Mouse (Mus musculus) right cerebral cortex, postnatal 25 days (tissue): ENCODE results near the gene Ankrd27.
"Not testable (repeated sequence)": the region's sequence is repeated elsewhere in the genome, so short reads cannot be mapped to it uniquely, and the experiment has no call there.

Source experiments
- DNase-seq: peaks from one replicate; pipeline ENCODE4 v3.0.0; 2022

Ankrd27 gene

GRCm38 (mm10) chr7:35586055-35586905 lies at the start of gene Ankrd27:
Gene Ankrd27 (plus strand): TSS chr7:35586244.
- peak; percentile 94 for DNase-seq

- no peak for DNase-seq
Observed at GRCm38 (mm10) chr7:35537562-35537961, 48.5 kb upstream of the Ankrd27 start, which contains the start of gene Tdrd12. Gene Tdrd12 (minus strand): TSS chr7:35537745.

- DNase-seq, result peak; percentile 29
Observed at GRCm38 (mm10) chr7:35545881-35546280, 40.2 kb upstream of the Ankrd27 start.

GRCm38 (mm10) chr7:35553751-35554604 lies 32.1 kb upstream of the Ankrd27 start:
- DNase-seq, result peak; percentile 9

- DNase-seq, result peak; percentile 27
Observed at GRCm38 (mm10) chr7:35554605-35555175, 31.4 kb upstream of the Ankrd27 start.

- peak; percentile 91 for DNase-seq
Observed at GRCm38 (mm10) chr7:35555224-35556204, 30.5 kb upstream of the Ankrd27 start.

- no peak for DNase-seq
Observed at GRCm38 (mm10) chr7:35556205-35556603, 29.8 kb upstream of the Ankrd27 start, which contains the start of gene Nudt19. Gene Nudt19 (minus strand): TSS chr7:35556304.

- DNase-seq, result no peak
Observed at GRCm38 (mm10) chr7:35556905-35557304, 29.1 kb upstream of the Ankrd27 start.

- no peak for DNase-seq
Observed at GRCm38 (mm10) chr7:35557577-35557976, 28.5 kb upstream of the Ankrd27 start.

GRCm38 (mm10) chr7:35558681-35559080 lies 27.4 kb upstream of the Ankrd27 start:
- no peak for DNase-seq

- DNase-seq, result no peak
Observed at GRCm38 (mm10) chr7:35559838-35560237, 26.2 kb upstream of the Ankrd27 start.

- DNase-seq, result no peak
Observed at GRCm38 (mm10) chr7:35563071-35563470, 23.0 kb upstream of the Ankrd27 start.

GRCm38 (mm10) chr7:35564067-35564865 lies 21.8 kb upstream of the Ankrd27 start:
- DNase-seq, result no peak

- not testable (repeated sequence) for DNase-seq
Observed at GRCm38 (mm10) chr7:35564872-35565271, 21.2 kb upstream of the Ankrd27 start.

GRCm38 (mm10) chr7:35565965-35566364 lies 20.1 kb upstream of the Ankrd27 start:
- DNase-seq, result not testable (repeated sequence)

GRCm38 (mm10) chr7:35569724-35570123 lies 16.3 kb upstream of the Ankrd27 start:
- not testable (repeated sequence) for DNase-seq

GRCm38 (mm10) chr7:35570883-35571282 lies 15.2 kb upstream of the Ankrd27 start:
- DNase-seq, result not testable (repeated sequence)

GRCm38 (mm10) chr7:35579849-35580248 lies 6.2 kb upstream of the Ankrd27 start:
- no peak for DNase-seq

- no peak for DNase-seq
Observed at GRCm38 (mm10) chr7:35582719-35583118, 3.3 kb upstream of the Ankrd27 start.

- DNase-seq, result no peak
Observed at GRCm38 (mm10) chr7:35583476-35584025, 2.5 kb upstream of the Ankrd27 start.
